10 mouse cellular contexts compared by ENCODE assay signal in genomic region chr13:56209067-56209411, GRCm38 (mm10). TPM values are rescaled to one million over a fixed set of nuclear protein-coding genes. Genes with fewer than 3 reads are reported as not detected.
A peak's percentile ranks its signal among the peaks of the same experiment; 100 is the strongest.
DNase-seq lines count a peak whose midpoint lies in the region; ATAC-seq and TF ChIP-seq lines count a peak whose summit lies in the region.
"Had no signal": no experiment of that assay in that cellular context is flagged by ENCODE, and none has a peak within 500 bp of the region (broad histone marks: within the 10 kb centered on the region; RNA-seq: fewer than 3 reads in every experiment).

No protein-coding gene starts in this region.

- peak overlapping the region; percentile 22 for H3K4me3 ChIP-seq in heart, embryonic 13.5 days
- no peak overlapping the region for H3K4me3 ChIP-seq in ES-Bruce4 (ENCODE audit: low read depth, low read length)
- no peak overlapping the region for H3K4me3 ChIP-seq in forebrain, postnatal 0 days (ENCODE audit: low read depth, low read length)
- peak overlapping the region; percentile 16; the same call in 1 of the 2 replicates for H3K4me3 ChIP-seq in limb, embryonic 15.5 days

- no peak overlapping the region for H3K27ac ChIP-seq in heart, embryonic 13.5 days (replicated peaks)
- no peak overlapping the region for H3K27ac ChIP-seq in ES-Bruce4 (ENCODE audit: insufficient read depth, low read length)
- H3K27ac ChIP-seq in forebrain, postnatal 0 days (ENCODE audit: low read depth, low read length), result no peak overlapping the region
- H3K27ac ChIP-seq in limb, embryonic 15.5 days, result no peak overlapping the region

- peak overlapping the region; percentile 59 for H3K9ac ChIP-seq in heart, embryonic 13.5 days
- H3K9ac ChIP-seq in ES-Bruce4 (ENCODE audit: low read depth, poor library complexity, severe bottlenecking), result peak overlapping the region; percentile 16; the same call in 1 of the 2 replicates
- 0 out of 2 replicates have a peak overlapping the region, but pooled peaks have one; percentile 14 for H3K9ac ChIP-seq in forebrain, postnatal 0 days
- no peak overlapping the region for H3K9ac ChIP-seq in limb, embryonic 15.5 days

- H3K9me3 ChIP-seq in heart, embryonic 13.5 days, result peaks cover 12% of the 10 kb centered on the region
- H3K9me3 ChIP-seq in ES-Bruce4 (replicated peaks; ENCODE audit: control insufficient read depth, insufficient read depth, low read length, poor library complexity, severe bottlenecking), result 0 out of 2 replicates have a peak, but pooled peaks cover 2% of the 10 kb centered on the region
- no peaks in the 10 kb centered on the region for H3K9me3 ChIP-seq in forebrain, postnatal 0 days (ENCODE audit: low read length)
- no peaks in the 10 kb centered on the region for H3K9me3 ChIP-seq in limb, embryonic 15.5 days

- H3K27me3 ChIP-seq in heart, embryonic 13.5 days (replicated peaks), result peaks cover 72% of the 10 kb centered on the region
- no peaks in the 10 kb centered on the region for H3K27me3 ChIP-seq in ES-Bruce4 (ENCODE audit: control insufficient read depth, insufficient read depth, low read length, poor library complexity, severe bottlenecking)
- H3K27me3 ChIP-seq in forebrain, postnatal 0 days (ENCODE audit: insufficient read depth, low read length), result no peaks in the 10 kb centered on the region
- peaks cover 6% of the 10 kb centered on the region; the same call in 1 of the 2 replicates for H3K27me3 ChIP-seq in limb, embryonic 15.5 days

- peaks cover 8% of the 10 kb centered on the region for H3K4me1 ChIP-seq in heart, embryonic 13.5 days
- H3K4me1 ChIP-seq in ES-Bruce4 (ENCODE audit: control insufficient read depth, insufficient read depth, low read length), result no peaks in the 10 kb centered on the region
- 0 out of 2 replicates have a peak, but pooled peaks cover 5% of the 10 kb centered on the region for H3K4me1 ChIP-seq in forebrain, postnatal 0 days (ENCODE audit: insufficient read depth)
- H3K4me1 ChIP-seq in limb, embryonic 15.5 days, result peaks cover 10% of the 10 kb centered on the region

- no peak for TF ChIP-seq EP300 in ES-Bruce4 (IDR thresholded peaks at IDR 0.05; ENCODE audit: insufficient read depth, low read depth, low read length)

- TF ChIP-seq CTCF in ES-Bruce4 (IDR thresholded peaks at IDR 0.05; ENCODE audit: low read depth, low read length), result no peak
- TF ChIP-seq CTCF in forebrain, postnatal 0 days (IDR thresholded peaks at IDR 0.05; ENCODE audit: low read depth), result no peak

- no peak for DNase-seq in heart, postnatal 14 days
- DNase-seq in forebrain, postnatal 0 days, result no peak
- no peak for DNase-seq in Muller cell, postnatal 12 days (ENCODE audit: inconsistent ontology term)
- DNase-seq in frontal cortex, postnatal 25 days (ENCODE audit: low spot score in 2 of 2), result no peak
- no peak for DNase-seq in gastrocnemius, adult 8-10 months (ENCODE audit: low spot score in 2 of 2)
- DNase-seq: B cell, adult 2 months had no signal

- intact Hi-C loops in heart, postnatal 14 days (cut with DNase I), result no loop called here

- ATAC-seq in heart, embryonic 13.5 days (ENCODE audit: extremely low read depth, insufficient number of reproducible peaks, low FRiP score, low TSS enrichment), result no peak
- peak; percentile 25; the same call in 1 of the 2 replicates for ATAC-seq in forebrain, postnatal 0 days
- ATAC-seq in limb, embryonic 15.5 days (ENCODE audit: insufficient number of reproducible peaks, low FRiP score, low TSS enrichment, low read depth), result no peak

- no peaks in the 10 kb centered on the region for H3K36me3 ChIP-seq in heart, embryonic 13.5 days
- no peaks in the 10 kb centered on the region for H3K36me3 ChIP-seq in ES-Bruce4 (ENCODE audit: control insufficient read depth, insufficient read depth, low read length, poor library complexity, severe bottlenecking)
- H3K36me3 ChIP-seq in forebrain, postnatal 0 days (ENCODE audit: insufficient read depth), result no peaks in the 10 kb centered on the region
- H3K36me3 ChIP-seq in limb, embryonic 15.5 days, result no peaks in the 10 kb centered on the region

- H3K4me2 ChIP-seq in heart, embryonic 13.5 days, result peak overlapping the region; percentile 57
- peak overlapping the region; percentile 48 for H3K4me2 ChIP-seq in forebrain, postnatal 0 days (ENCODE audit: low read depth)
- H3K4me2 ChIP-seq in limb, embryonic 15.5 days, result peak overlapping the region; percentile 44

- WGBS in heart, embryonic 13.5 days, result 22% methylated on average over 8 of the region's 8 CpGs
- WGBS in forebrain, postnatal 0 days, result 16% methylated on average over 8 of the region's 8 CpGs
- WGBS in limb, embryonic 15.5 days, result 32% methylated on average over 8 of the region's 8 CpGs

- no peak for TF ChIP-seq POLR2A in ES-Bruce4 (IDR thresholded peaks at IDR 0.05; ENCODE audit: insufficient read depth, low read length)

RNA-seq across cellular contexts. Expression of gene Tifab, which starts 30.4 kb away (rescaled TPM):
- polyA plus RNA-seq in heart, embryonic 13.5 days (2015; fragmentation: Nextera tagmentation; extraction: Ambion mirVana), result 1.1 and 1.7 TPM in 2 replicates
- total RNA-seq in heart, postnatal 14 days (2021), result 1 to 10 TPM; 1.3 TPM
- 0.18 TPM in 1 of 2 replicates, not detected in the other for polyA plus RNA-seq in ES-Bruce4 (2011; ENCODE audit: insufficient read depth, insufficient read length, low read depth, missing spikeins)
- total RNA-seq in forebrain, postnatal 0 days (2014; rRNA removed), result 0.05 and 0.92 TPM in 2 replicates
- polyA plus RNA-seq in forebrain, postnatal 0 days (2015; fragmentation: Nextera tagmentation; extraction: Ambion mirVana), result 0.58 and 0.61 TPM in 2 replicates
- 3.2 and 3.8 TPM in 2 replicates for polyA plus RNA-seq in limb, embryonic 15.5 days (2015; fragmentation: Nextera tagmentation; extraction: Ambion mirVana)
- total RNA-seq in gastrocnemius, adult 8-10 months (2022), result under 1 TPM in 2 of 4 experiments, not detected in 2; 0.15 to 0.22 TPM

RNA-seq across cellular contexts. Expression of gene Neurog1, which starts 42.9 kb away (rescaled TPM):
- polyA plus RNA-seq in heart, embryonic 13.5 days (2015; fragmentation: Nextera tagmentation; extraction: Ambion mirVana), result not detected in 2 replicates
- total RNA-seq in heart, postnatal 14 days (2021), result not detected
- polyA plus RNA-seq in ES-Bruce4 (2011; ENCODE audit: insufficient read depth, insufficient read length, low read depth, missing spikeins), result 0.36 TPM in 1 of 2 replicates, not detected in the other
- 0.08 TPM in 1 of 2 replicates, not detected in the other for total RNA-seq in forebrain, postnatal 0 days (2014; rRNA removed)
- polyA plus RNA-seq in forebrain, postnatal 0 days (2015; fragmentation: Nextera tagmentation; extraction: Ambion mirVana), result not detected in 2 replicates
- polyA plus RNA-seq in limb, embryonic 15.5 days (2015; fragmentation: Nextera tagmentation; extraction: Ambion mirVana), result not detected in 2 replicates
- not detected for total RNA-seq in gastrocnemius, adult 8-10 months (2022)
- total RNA-seq: liver, adult 2 months had no signal
- polyA plus RNA-seq: liver, adult 2 months had no signal

Comparison
In these comparisons a context has a peak if more than half of its experiments do, and no peak if none do; other contexts are left out.
1. H3K4me3 ChIP-seq: peak in heart, embryonic 13.5 days (single experiment) and limb, embryonic 15.5 days (single experiment); none in ES-Bruce4 (single experiment) and forebrain, postnatal 0 days (single experiment).
2. Peak in every context shown above with its lines, with median percentiles within 50 percentile points of each other: H3K4me2 ChIP-seq.